Mouse (Mus musculus) stomach, postnatal 0 days (tissue): ENCODE measurements at regions not wholly inside any gene's neighbourhood (a gene's known extent, or its start where the extent isn't known, plus 50 kb on each side); places are given as distances from the start of the nearest gene placed in this dataset.

ENCODE experiments used
- CTCF ChIP-seq: IDR thresholded peaks from 2 replicates; pipeline ENCODE4 v1.5.1; 2016; ENCODE audit warnings: antibody characterized with exemption, low read depth, mild to moderate bottlenecking, moderate library complexity
- EP300 ChIP-seq: optimal IDR thresholded peaks from 2 replicates; pipeline ENCODE3; 2016; ENCODE audit warnings: antibody characterized with exemption

DNA sequence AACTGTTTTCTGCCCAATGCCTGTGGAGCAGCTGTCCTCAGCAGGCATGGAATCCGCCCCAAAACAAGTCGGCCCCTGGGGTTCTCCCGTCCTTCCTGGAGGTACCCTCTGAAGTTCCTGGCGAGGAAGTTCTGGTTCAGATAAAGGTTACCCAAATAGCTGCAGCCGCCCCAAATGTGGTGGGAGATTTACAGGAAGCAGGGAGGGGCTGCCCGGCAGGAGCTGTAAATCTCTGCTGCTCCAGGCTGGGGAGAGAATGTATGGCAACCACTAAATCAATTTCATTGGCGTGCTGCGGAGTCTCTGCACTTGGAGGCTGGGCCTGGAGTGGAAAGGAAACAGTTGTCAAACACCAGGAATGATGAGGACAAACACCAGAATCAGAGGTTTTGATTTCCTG is 107.9 kb upstream of the Mycn start:
- TF ChIP-seq CTCF (no peak), EP300 (no peak)
